Mouse (Mus musculus) urinary bladder, postnatal 25 days (tissue): ENCODE measurements at regions not wholly inside any gene's neighbourhood (a gene's known extent, or its start where the extent isn't known, plus 50 kb on each side); places are given as distances from the start of the nearest gene placed in this dataset.

Experiments used
- DNase-seq: peaks from one replicate; pipeline ENCODE4 v3.0.0; 2022; ENCODE audit warnings: low spot score

DNA sequence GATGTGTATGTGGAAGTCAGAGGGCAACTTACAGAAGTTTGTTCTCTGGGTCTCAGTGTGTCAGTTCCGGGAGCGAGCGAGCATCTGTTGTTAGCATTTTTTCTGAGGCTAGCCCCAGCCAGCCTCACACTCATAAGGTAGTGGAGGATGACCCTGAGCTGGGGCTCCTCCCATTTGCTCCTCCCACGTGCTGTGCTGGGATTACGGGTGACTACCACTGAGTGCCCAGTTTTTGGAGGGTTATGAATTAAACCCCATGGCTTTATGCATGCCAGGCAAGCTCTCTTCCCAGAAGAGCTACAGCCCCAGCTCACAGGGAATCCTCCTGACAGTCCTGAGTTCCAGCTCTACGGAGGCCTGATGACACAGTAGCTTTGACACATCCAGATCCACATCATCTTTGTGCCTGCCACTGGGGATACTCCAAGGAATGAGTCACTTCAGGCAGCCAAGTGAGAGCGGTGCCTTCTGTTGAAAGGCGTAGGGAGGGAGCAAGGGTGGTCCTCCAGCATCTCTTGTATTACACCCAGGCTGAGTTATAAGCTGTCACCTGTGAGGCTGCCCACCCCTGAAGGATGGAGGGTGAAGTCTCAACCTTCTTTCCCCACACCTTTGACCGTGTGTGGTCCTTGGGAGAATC is 97.8 kb upstream of the Parp11 start:
- DNase-seq = no peak

DNA sequence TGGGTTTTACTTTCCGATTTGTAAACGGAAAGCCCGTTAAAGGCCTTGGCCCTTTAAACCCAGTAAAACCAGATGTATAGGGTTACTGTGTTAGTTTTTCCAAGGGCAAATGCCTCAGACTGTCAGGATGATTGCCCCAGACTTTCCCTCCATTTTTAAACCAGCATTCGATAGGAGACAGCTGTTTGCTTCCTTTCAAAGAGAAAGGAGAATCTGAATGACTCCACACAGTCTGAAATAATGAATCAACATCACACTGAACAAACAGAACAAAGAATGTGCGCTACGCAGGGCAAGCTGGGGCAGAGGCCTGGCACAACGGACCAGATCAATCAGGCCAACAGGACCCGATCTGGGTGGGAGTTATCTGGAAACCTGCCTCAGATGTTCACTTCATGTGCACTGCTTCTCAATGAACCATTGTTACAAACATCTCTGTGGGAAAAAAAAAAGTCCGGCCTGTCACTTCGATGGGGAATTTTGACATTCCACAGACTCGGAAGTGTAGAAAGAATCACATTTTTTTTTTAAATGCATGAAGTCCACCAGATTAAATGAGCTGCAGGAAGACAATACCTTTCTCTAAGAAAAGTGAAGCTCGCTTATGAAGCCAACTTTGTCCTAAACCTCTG is 97.0 kb upstream of the Parp11 start:
- no peak for DNase-seq

DNA sequence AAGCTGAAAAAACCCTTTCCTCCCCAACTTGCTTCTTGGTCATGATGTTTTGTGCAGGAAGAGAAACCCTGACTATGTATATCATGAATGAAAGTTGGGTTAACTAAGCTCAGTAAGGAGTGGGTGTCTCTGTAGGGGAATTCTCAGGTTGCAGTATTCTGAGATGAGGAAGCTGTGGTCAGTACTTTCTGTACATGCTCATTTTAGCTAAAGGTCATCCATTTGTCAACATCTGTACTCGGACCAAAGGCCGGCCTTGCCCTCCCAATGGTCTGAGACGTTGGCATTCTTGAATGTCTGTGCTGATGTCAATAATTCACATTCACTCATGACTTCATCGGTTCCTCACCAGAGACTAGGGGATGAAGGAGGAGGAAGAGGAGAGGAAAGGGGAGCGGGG is 94.9 kb upstream of the Parp11 start:
- no peak for DNase-seq

DNA sequence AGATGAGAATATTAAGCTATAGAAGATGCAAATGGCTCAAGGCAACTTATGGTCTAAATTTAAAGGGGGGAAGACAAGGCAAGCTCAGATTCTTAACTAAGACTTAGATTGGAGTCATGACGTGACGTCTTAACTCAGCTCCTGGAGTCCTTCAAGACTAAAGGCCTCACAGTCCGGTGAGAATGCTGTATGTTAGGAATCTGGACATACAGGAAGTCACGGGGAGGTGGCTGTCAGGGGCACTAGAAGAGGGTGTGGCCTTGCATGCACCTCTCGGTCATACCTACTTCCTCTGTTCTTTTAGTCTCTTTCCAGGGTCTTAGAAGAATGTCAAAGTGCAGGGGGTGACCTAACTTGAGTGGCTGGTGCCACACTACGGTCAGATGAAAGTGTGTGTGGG is 91.5 kb upstream of the Parp11 start:
- DNase-seq = no peak

DNA sequence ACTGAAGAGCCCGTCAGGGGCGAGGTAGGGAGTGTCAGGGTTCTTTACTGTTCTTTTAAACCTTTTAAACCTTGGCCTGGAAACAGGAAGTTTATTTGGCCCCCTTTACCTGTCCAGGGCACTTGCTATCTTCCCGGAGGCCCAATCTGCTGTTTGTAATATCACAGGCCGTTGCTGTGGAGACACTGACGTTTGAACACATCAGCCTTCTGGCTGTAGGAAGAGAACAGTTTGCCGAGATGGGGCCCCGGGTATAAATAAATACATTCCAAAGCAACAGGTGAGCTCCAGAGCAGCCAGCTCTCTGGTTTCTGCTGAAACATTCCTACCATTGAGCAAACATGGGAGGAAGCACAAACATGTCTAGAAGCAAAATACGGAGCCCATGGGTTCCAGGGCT is 90.2 kb upstream of the Parp11 start:
- no peak for DNase-seq

DNA sequence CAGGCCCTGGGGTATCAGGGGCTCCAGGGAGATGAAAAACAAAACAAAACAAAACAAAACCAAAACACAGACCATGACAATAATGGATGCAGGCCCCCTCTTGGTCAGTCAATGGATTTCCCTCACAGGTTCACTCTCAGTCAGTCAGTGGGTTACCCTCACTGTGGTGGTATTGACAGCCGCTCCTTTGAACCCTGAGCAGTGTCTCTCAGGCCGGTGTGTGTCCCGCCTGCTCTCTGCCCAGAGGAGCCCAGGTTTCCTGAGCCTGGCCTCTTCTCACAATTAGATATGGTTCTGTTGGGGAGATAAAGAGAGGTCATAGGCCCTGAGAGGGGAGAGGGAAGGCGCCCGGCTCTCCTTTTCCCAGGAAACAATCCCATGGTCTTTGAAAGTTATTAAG is 87.8 kb upstream of the Parp11 start:
- DNase-seq = no peak

DNA sequence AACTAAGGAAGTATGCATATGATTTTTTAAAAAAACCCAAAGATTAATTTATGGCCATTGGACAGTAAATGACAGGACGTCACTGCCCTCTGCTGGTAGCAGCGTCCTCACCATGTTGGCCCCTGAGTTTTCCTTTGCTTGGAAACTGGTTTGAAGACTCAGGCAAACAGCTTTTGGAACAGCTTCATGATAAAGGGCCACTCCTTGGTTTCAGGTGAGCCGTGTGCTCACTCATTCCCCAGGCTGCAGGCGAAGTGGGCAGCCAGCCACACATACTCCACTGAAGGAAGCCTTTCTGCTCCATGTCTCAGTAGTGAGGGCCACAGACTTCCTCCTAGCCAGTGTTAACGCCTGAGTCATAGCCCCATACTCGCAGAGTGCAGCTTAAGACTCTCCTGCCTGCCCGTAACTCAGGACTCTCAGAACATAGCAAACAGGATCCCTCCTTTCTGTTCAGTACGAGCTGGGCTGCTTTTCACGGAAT is 87.2 kb upstream of the Parp11 start:
- DNase-seq = peak; percentile 76

DNA sequence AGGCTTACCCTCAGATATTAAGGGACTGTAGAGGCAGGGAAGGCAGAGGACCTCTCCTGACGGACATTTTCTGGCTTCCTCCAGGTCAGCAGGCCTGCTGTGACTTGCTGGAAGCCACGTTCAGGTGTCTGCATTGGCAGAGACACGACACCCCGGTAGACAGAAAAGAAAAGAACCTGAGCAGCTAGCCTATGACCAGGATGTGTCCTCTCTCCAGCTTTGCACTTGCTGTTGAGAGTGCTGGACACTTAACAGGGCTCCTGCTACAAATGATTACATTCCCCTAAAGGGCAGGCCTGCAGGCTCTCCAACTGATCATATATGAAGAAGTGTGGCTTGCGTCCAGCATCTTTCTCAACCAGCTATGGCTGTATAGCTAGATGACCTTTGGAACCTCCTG is 84.5 kb upstream of the Parp11 start:
- no peak for DNase-seq

DNA sequence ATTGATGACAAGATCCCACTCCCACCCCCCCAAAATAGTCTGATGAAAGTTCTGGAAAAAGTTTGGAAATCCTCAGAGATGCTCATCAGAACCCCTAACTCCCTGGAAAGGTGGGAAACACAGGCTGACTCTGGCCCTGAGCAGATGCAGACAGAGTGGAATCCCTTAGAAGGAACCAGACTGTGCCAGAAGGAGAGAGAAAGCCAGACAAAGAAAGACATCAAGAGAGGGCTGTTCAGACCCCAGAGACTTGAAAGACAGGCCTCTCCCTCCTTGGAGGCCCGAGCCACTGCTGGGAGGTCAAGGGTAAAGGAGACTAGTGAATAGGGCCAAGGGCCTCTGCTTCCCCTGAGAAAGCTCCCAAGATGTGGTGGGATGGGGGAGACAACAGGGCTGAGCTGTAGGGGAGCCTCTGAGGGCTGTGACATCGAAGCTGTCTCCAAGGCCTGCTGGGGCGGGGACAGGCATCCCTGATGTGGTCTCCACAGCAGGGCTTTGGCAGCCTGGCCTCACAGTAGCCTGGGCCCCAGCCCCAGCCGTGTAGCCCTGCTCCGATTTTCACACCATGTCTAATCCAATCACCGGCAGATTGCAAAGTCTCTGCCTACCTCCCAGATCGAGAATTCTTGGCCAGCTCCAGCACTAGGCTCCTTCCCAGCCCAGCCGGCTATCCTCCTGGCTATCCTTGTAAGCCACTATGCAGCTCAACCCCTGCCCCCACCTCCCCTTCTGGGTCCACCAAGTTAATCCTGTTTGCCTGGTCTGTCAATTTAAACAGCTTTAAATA is 83.5 kb upstream of the Parp11 start:
- DNase-seq = no peak

DNA sequence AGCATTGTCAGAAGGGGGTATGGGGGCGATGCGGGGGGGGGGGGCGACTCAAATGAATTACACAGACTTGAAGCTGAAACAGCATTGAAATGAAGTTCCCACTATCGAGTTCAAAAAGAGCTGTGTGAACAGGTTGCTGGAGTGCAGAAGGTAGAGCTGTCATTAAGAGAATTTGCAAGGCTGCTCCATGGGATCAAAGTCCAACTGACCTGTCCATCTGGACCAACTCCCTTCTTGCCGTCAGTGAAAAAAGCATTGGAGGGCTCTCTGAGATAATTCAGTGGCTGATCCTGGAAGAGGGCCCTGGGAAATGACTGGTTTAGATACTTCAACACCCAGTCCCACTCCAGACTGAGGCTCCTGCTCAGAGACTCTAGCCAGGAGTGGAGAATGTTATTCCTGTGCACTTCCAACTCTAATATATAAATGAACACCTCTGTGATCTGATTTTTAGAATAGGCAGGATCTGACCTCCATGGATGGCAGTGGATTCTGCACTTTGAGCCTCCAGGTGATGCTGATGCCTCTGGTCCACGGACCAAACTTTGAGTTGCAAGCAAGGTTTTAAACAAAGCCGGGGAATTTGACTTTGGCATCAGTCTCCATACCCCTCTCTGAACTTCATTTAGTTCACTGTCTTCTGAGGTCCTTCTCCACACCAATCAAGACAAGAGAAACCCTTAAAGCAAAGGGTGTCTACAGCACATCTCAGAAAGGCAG is 82.6 kb upstream of the Parp11 start:
- DNase-seq = no peak

DNA sequence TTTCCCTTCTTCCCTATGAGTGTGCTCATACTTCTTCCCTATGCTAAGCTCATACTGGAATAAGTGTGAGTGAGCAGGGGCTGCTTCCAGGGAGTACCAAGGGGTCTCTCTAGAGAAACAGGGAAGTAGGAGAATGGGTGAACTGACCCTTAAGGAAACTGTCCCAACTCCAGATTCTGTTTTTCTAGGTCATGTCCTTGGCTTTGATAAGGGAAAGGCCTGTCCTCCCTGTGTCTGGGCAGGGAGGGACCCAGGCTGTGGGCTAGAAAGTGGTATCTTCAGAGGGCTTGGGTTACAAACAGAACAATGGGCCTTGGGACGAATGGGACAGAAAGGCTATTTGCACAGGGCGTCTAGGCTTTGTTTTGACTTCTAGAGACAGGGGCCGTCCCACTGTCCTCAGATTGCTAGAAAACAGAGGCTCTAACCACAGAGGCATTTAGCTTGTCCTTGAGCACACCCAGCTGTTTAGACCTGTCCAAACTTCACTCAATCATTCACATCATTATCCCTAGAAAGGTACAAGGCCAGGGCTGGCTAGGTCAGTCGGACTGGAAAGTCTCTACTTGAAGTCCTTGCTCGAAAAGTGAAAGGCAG is 82.0 kb upstream of the Parp11 start:
- DNase-seq = no peak

DNA sequence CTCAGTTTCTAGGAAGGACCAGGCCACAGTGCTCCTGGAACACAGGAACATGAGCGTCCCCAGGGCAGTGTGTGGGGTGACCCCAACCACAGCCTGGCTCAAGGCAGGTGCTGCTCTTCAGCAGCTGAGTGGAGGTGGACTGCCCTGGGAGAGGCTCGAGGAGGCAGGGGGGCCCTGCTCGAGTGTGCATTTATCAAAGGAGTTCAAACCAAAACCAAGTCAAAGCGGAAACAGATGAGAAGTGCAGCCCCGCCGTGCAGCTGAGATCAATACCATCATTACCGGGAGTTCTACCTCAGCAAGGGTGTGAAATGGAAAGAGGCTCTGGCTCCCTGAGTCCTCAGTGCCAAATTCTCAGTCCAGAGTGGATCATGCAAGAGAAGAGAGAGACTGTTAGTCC is 81.4 kb upstream of the Parp11 start:
- DNase-seq = no peak

DNA sequence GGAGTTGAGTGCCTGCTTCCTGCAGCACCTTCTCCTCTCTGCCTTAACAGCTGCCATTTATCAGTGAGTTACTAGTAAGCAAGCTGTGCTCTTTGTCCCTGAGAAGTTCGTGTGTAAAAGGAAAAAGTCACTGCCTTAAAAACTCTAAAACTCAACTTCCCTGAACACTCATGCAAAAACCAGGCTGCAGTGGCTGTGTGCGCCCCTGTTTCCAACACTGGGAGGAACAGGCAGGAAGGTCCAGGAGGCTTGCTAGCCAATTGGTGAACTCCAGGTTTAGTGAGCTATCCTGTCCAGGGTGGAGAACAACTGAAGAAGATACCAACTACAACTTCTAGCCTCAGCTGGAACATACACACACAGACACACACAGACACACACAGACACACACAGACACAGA is 81.0 kb upstream of the Parp11 start:
- no peak for DNase-seq

DNA sequence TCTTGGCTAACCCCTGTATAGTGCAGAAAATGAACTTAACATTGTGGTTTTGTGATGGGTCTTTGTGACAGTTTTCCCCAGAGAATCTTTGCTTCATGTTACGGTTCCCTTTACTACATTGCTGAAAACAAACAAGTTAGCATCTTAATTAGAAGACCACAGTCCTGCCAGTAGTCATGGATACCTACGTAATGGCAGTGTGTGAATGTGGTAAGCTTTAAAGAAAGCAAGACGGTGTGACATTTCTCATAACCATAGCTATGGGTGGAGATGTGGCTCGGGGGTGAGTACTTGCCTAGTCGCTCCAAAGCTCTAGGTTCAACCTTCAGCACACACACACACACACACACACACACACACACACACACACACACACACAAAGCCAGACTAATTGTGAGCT is 73.6 kb upstream of the Parp11 start:
- DNase-seq = no peak

DNA sequence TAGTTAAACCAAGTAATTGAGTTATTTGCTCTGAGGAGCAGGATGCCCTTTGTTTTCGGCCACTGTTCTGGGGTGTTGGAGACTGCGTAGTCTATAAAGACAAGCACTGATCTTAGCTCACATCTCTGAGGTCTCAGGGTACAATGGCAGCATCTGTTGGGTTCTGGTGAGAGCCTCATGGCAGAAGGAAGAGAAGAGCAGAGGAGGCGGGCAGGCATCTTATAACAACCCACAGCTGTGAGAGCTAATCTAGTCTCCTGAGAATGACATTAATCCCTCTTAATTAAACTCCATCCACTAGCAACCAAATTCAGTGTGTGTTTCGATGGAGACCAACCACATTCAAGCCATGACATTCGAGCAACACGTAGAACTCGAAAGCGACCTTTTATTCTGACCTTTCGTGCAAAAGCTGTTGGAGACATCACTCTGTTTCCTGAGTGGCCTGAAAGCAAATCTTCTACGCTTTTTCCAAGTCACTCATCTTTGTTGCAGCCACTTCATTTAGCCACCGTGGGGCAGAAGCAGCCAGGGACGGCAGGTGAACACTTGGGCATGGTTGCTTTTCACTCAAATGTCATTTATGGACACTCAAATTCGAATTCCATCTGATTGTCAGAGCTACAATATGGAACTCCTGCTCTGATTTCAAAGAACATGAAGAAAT is 72.7 kb upstream of the Parp11 start:
- DNase-seq = no peak

DNA sequence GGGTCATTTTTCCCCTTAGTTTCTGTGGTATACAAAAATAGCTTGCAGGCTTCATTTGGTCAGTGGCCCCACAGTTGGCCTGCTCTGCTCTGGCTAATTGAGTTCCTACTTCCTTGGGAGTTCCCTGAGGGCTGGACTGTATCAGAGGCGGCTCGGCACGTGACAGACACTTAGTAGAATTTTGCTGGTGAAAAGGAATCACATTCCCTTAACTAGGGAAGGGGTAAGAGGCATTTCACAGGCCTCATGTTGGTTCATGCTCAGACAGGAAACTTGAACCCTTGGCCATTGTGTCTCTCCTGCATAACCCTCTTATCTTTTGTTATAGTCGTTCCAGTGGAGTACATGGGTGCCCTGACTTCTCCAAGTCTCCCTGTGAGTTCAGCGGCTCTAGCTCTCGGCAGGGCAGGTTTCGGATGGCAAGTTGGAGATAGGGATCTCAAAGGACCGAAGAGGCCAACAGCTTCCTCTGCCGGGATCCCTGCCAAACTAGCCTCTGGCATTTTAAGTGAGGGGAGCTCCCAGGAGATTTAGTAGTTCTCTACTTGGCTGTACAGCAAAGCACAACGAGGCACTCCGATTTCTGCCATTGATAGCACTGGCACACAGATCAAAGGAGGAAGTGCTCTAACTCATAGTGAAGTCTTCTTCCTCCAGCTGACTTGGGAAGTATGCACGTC is 72.0 kb upstream of the Parp11 start:
- DNase-seq = no peak

DNA sequence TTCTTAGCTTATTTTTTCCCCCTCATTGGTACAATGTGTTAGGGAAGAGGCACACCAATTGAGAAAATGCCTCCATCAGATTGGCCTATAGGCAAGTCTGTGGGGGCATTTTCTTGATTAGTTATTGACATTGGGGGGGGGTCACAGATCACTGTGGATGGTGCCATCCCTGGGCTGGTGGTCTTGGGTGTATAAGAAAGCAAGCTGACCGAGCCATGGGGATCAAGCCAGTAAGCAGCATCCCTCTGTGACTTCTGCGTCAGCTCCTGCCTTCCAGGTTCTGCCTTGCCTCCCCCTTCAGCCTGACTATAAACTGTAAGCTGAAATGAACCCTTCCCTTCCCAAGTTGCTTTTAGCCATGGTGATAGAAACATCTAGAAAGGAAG is 71.5 kb upstream of the Parp11 start:
- no peak for DNase-seq

DNA sequence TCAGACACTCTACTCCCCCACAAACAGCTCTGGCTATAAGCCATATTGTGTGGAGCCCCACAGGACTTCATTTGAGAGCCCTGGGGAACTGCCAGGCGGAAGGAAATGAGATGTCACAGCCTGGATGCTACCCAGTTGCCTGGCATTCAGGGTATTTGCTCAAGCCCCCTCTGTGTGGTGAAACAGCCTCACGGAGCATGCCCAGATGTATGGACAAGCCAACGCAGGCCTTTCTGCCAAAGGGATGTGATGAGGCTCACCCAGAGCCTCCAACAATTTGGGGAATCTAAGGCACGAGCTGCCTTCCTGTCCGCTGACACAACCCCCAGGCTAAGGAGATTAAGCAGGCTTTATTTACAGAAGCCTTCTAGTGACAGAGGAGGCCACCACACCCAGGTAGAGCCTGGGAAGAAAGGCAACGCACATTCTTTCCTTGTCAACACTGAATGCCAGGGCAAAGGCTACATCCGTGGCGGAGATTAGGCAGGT is 70.9 kb upstream of the Parp11 start:
- no peak for DNase-seq

DNA sequence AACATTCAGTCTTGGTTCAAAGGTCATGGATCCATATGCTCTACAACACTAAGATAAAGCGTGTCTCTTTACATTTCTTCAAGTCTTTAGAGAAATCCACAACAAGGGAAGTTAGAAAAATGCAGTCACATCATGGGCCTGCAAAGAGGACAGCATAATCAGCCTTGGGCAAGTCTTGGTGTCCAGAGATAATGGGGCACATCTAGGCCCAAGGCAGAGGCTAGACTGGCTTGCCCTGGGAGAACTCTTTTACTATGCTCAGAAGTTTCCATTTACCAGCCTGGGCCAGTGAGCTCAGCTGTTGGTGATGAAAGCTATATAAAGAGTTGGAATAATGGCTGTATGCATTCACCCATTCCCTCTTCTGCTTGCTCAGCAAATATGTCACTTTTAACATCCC is 67.9 kb upstream of the Parp11 start:
- no peak for DNase-seq

DNA sequence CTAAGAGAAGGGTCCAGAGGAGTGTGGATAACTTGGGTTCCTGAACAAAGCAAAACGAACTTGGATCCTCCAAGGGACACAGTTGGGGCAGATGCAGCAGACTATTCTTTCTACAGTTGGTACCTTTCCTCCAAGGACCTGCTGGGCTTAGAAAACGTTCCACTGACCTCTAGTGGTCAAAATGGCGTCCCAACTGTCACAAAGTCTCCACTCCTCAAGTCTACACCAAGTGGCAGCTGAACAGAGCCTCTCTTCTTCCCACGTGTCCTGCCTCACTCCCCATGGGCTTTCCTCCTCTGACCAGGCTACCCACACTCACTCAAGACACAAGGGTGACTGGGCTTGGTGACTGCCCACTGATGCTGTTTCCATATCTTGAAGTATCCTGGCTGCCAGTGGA is 67.1 kb upstream of the Parp11 start:
- DNase-seq = no peak
